Mouse (Mus musculus): ENCODE results near the gene Hepacam2. TPM values are rescaled to one million over a fixed set of nuclear protein-coding genes. Genes with fewer than 3 reads are reported as not detected.
A peak's percentile ranks its signal among the peaks of the same experiment; 100 is the strongest.
"Not testable (repeated sequence)": the region's sequence is repeated elsewhere in the genome, so short reads cannot be mapped to it uniquely, and the experiment has no call there.

The Hepacam2 gene
- under 1 TPM; 0.34 to 0.40 TPM for total RNA-seq (2021)
- long read RNA-seq, experiment 1 = 0 reads
- long read RNA-seq, experiment 2 = 0 reads

- peak within 1 kb of the TSS; percentile 75 for H3K4me3 ChIP-seq
- intact Hi-C loops (cut with DNase I) = loop anchor here (5.0 kb wide), 1 partner anchor 589 kb away; the partner anchor contains the start of gene Bet1
- H3K27ac ChIP-seq = peak within 1 kb of the TSS; percentile 75; the same call in 1 of the 2 replicates
- TF ChIP-seq CTCF (IDR thresholded peaks at IDR 0.05) = no peak; the same call in 1 of the 2 replicates
- DNase-seq (ENCODE audit: extremely low spot score in 1 of 2, low spot score in 2 of 2) = peak; percentile 88 to 89
Observed at GRCm38 (mm10) chr6:3498162-3498848, at the start of gene Hepacam2, which contains the start of gene Vps50. Gene Hepacam2 (minus strand): TSS chr6:3498298. Gene Vps50 (plus strand): TSS chr6:3498382.

- no peak for DNase-seq (ENCODE audit: extremely low spot score in 1 of 2, low spot score in 2 of 2)
- intact Hi-C loops (cut with DNase I) = no loop called here
- no peak overlapping the region for H3K27ac ChIP-seq
- H3K4me3 ChIP-seq = no peak overlapping the region
- TF ChIP-seq CTCF (IDR thresholded peaks at IDR 0.05) = no peak
Observed at GRCm38 (mm10) chr6:3544970-3545369, 46.9 kb upstream of the Hepacam2 start.

GRCm38 (mm10) chr6:3543862-3544261 lies 45.8 kb upstream of the Hepacam2 start:
- Histone ChIP-seq H3K4me3 (no peak overlapping the region), H3K27ac (no peak overlapping the region)
- intact Hi-C loops (cut with DNase I) = no loop called here
- no peak for TF ChIP-seq CTCF (IDR thresholded peaks at IDR 0.05)
- no peak for DNase-seq (ENCODE audit: extremely low spot score in 1 of 2, low spot score in 2 of 2)

- intact Hi-C loops (cut with DNase I) = no loop called here
- H3K27ac ChIP-seq = no peak overlapping the region
- TF ChIP-seq CTCF (IDR thresholded peaks at IDR 0.05) = no peak
Observed at GRCm38 (mm10) chr6:3539470-3539869, 41.4 kb upstream of the Hepacam2 start.

GRCm38 (mm10) chr6:3536048-3536447 lies 38.0 kb upstream of the Hepacam2 start:
- intact Hi-C loops (cut with DNase I) = no loop called here
- Histone ChIP-seq H3K27ac (no peak overlapping the region), H3K4me3 (no peak overlapping the region)
- no peak for DNase-seq (ENCODE audit: extremely low spot score in 1 of 2, low spot score in 2 of 2)
- no peak for TF ChIP-seq CTCF (IDR thresholded peaks at IDR 0.05)

More at GRCm38 (mm10) chr6:3539470-3539869, 41.4 kb upstream of the Hepacam2 start:
- DNase-seq (ENCODE audit: extremely low spot score in 1 of 2, low spot score in 2 of 2) = no peak
- H3K4me3 ChIP-seq = no peak overlapping the region

GRCm38 (mm10) chr6:3531445-3531844 lies 33.3 kb upstream of the Hepacam2 start:
- DNase-seq (ENCODE audit: extremely low spot score in 1 of 2, low spot score in 2 of 2) = no peak
- Histone ChIP-seq H3K4me3 (no peak overlapping the region), H3K27ac (no peak overlapping the region)
- intact Hi-C loops (cut with DNase I) = no loop called here
- no peak for TF ChIP-seq CTCF (IDR thresholded peaks at IDR 0.05)

DNA sequence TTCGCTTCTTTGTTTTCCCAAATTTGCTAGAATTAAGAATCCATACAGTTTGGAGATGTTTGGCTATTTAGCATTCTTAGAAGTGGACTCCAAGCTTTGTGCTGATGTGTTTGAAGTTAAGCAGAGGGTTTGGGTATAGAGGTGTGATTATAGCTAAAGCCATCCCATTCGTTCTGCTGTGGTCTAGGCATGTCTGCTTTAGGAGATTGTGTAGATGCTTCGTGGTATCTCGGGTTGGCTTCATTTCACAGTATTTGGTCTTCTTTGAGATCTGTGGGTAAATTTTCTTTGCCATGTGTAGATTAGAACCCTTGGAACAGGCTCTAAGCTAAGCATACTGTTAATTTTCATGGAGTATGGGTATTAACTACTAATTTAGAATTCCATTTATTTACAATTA lies 30.1 kb upstream of the Hepacam2 start:
- DNase-seq (ENCODE audit: extremely low spot score in 1 of 2, low spot score in 2 of 2) = no peak
- Histone ChIP-seq H3K4me3 (no peak overlapping the region), H3K27ac (no peak overlapping the region)
- intact Hi-C loops (cut with DNase I) = loop anchor here (10.0 kb wide), 1 partner anchor 1587 kb away; no protein-coding TSS in a partner anchor
- no peak for TF ChIP-seq CTCF (IDR thresholded peaks at IDR 0.05)

DNA sequence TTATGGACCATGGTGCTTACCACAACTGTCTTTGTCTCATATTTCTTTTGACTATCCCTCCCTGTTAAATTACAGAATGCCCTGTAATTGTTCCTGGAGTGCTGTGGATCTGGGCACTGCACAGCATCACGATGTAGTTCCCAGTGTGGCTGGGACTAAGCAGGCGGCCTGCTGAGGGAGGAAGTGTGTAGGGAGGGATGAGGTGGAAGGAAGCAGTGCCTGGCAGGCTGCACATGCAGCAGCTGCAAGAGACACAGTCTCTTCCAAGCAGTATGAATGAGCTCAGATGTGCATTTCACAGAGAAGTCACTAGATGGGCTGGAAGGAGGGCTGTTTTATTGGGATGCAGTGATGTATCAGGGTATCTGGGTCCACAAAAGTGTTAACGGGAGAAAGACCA lies 14.5 kb upstream of the Hepacam2 start:
- intact Hi-C loops (cut with DNase I) = loop anchor here (5.0 kb wide), 1 partner anchor 235 kb away; no protein-coding TSS in a partner anchor
- DNase-seq (ENCODE audit: extremely low spot score in 1 of 2, low spot score in 2 of 2) = peak; percentile 26 to 30
- H3K27ac ChIP-seq = peak overlapping the region; percentile 48
- no peak overlapping the region for H3K4me3 ChIP-seq
- no peak; the same call in 1 of the 2 replicates for TF ChIP-seq CTCF (IDR thresholded peaks at IDR 0.05)

- H3K4me3 ChIP-seq = no peak overlapping the region
- no peak for TF ChIP-seq CTCF (IDR thresholded peaks at IDR 0.05)
- DNase-seq (ENCODE audit: extremely low spot score in 1 of 2, low spot score in 2 of 2) = no peak
- H3K27ac ChIP-seq = peak overlapping the region; percentile 37; the same call in 1 of the 2 replicates
- intact Hi-C loops (cut with DNase I) = loop anchor here (5.0 kb wide), 1 partner anchor 236 kb away; no protein-coding TSS in a partner anchor
Observed at GRCm38 (mm10) chr6:3511612-3512011, 13.5 kb upstream of the Hepacam2 start.

- DNase-seq (ENCODE audit: extremely low spot score in 1 of 2, low spot score in 2 of 2) = no peak
- Histone ChIP-seq H3K4me3 (no peak overlapping the region), H3K27ac (no peak overlapping the region; the same call in 1 of the 2 replicates)
- intact Hi-C loops (cut with DNase I) = loop anchor here (5.0 kb wide), 1 partner anchor 236 kb away; no protein-coding TSS in a partner anchor
- no peak for TF ChIP-seq CTCF (IDR thresholded peaks at IDR 0.05)
Observed at GRCm38 (mm10) chr6:3511116-3511515, 13.0 kb upstream of the Hepacam2 start.

DNA sequence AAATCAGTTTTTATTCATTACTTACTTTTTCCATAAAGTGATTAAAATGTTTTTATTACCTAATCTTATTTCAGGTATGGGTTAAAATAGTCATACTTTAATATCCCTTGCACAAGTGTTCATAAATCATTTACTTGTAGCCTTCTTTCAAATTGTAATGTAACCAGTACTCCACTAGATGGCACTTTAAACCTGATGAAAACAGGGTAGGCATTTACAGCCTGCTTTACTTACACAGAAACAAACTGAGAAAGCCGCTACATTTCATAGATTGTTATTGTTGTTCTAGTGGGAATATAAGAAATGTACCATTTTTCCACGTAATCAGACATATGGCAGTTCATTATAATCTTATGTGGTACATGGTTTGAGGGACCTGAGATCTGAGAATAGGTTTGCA lies 11.7 kb upstream of the Hepacam2 start:
- DNase-seq (ENCODE audit: extremely low spot score in 1 of 2, low spot score in 2 of 2) = no peak
- Histone ChIP-seq H3K27ac (no peak overlapping the region), H3K4me3 (no peak overlapping the region)
- intact Hi-C loops (cut with DNase I) = loop anchor here (2.0 to 5.0 kb wide), 3 partner anchors 238 to 1891 kb away; partner anchors contain the start of gene Asb4
- TF ChIP-seq CTCF (IDR thresholded peaks at IDR 0.05) = peak; percentile 76

- DNase-seq (ENCODE audit: extremely low spot score in 1 of 2, low spot score in 2 of 2); H3K27ac ChIP-seq; H3K4me3 ChIP-seq: not testable (repeated sequence)
- intact Hi-C loops (cut with DNase I) = loop anchor here (2.0 to 5.0 kb wide), 2 partner anchors 1874 to 1893 kb away; partner anchors contain the start of gene Asb4
Observed at GRCm38 (mm10) chr6:3508151-3508550, 10.1 kb upstream of the Hepacam2 start.

Measured in left cerebral cortex, adult 2 months (tissue).